Mouse (Mus musculus) retina, adult 2 months (tissue): ENCODE results near the gene Add1.
A peak's percentile ranks its signal among the peaks of the same experiment; 100 is the strongest.

Experiments
- DNase-seq: peaks from one replicate; pipeline ENCODE4 v3.0.0-alpha.2; 2012; ENCODE audit warnings: low read depth, low spot score

The Add1 gene

GRCm38 (mm10) chr5:34573268-34574221 lies at the start of gene Add1:
TSS of gene Add1 (plus strand) at chr5:34573664.
- DNase-seq = peak; percentile 97

- DNase-seq = no peak
Observed at GRCm38 (mm10) chr5:34523958-34524485, 49.4 kb upstream of the Add1 start.

DNA sequence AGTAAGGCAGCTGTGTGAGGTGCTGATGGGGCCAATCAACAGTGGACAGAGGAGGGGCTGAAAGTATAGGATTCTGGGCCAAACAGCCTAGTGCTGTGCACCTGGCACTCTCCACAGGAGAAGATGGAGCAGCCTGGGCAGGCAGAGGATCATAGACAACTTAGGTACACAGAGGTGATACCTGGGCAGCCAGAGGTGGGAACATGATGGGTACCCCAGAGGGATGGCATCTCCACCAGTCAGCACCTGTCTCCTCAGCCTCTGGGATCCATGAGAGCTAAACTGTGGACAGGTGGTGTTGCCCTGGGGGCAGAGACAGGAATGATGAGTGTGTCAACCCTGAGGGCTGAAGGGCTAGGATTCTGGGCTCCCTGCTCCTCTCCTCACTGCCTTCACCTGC lies 49.0 kb upstream of the Add1 start:
- no peak for DNase-seq

DNA sequence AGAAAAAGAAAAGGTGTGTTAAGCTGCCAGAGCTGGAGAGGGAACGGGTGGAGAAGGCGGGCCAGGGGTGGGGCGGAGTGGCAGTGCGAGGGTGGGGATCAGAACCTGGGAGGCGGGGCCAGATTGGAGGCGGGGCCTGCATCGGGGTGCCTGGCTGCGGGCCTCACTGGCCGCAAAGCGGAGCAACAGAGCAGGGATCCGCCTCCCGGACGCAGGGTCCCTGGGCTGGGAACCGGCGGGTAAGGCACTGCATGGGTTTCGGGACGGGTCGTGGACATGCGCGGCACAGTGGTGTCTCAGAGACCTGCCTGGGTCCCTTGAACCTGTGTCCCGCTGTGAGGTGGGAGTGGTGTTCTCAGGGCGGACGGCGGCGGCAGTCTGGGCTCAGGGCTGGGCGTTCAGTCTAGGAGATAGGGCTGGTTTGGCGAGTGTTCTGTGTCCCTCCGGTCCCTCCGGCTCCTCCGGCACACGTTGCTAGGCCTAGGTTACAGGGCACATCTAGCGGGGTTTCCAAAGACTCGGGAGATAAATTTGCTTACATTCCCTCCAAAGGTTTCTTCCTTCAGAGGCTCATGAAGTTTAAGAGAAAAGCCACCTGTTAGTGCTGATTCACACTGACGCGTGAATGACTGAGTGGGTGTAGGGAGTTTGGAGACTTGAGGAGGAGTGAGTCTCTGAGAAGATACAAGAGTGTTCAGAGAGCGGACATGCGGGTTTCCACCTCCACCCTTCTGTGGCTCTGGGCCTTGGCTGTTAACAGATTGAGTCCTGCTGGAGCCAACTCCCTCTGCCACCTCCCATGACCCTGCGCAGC lies 47.6 kb upstream of the Add1 start, which contains the start of gene Sh3bp2:
Gene Sh3bp2 (plus strand): TSS at position 176 of the 814 bp plus-strand sequence.
- peak; percentile 57 for DNase-seq

DNA sequence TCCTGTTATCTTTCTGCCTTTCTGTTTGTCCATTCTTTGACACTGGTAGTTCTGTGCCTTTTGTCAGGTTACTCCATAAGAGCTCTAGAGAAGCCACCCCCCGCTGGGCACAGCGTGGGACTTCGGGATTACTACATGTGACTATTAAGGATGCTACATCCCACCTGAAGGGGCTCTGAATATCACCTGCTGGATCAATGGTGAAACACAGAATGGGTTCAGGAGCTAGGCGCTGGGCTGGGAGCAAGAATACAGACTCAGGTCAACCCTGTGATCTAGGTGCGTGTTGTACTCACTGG lies 47.0 kb upstream of the Add1 start:
- no peak for DNase-seq

GRCm38 (mm10) chr5:34527352-34527751 lies 46.1 kb upstream of the Add1 start:
- DNase-seq = no peak

GRCm38 (mm10) chr5:34528724-34529123 lies 44.7 kb upstream of the Add1 start:
- no peak for DNase-seq

DNA sequence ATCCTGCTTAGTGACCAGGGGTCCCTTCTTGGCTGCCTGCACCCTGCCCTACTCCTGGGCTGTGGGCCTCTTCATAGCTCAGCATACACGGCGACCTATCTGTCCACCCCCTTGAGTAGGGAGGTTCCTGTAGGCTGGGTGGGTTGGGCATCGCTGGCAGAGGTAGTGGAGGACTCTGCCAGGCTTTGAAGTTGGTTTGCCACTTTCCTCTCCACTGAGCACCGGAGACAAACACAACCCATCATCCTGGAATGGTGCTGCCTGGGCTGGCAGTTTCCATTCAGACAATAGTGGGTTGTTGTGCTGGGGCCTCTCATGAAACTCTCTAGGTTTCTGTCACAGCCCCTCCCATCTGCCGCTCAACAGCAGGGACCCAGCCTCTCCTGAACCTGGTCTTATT lies 43.3 kb upstream of the Add1 start:
- no peak for DNase-seq

DNA sequence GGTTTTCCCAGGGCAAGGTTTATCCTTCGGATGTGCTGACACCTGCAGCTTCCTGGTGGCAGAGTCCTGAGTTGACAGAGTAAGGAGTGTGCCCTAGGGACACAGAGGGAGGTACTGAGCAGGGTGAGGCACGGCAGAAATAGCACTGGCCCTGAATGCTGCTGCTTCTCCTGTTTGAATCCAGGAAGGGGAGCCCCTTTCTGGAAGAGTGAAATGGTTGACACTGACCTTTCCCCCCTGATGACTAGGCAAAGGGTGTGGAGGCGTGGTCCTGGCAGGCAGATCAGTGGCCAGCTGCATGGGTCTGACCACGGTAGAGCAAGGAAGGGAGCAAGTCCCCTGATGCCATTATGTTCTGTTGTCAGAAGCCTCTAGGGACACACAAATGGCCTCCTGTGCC lies 42.8 kb upstream of the Add1 start:
- DNase-seq = no peak

GRCm38 (mm10) chr5:34533066-34533465 lies 40.4 kb upstream of the Add1 start:
- no peak for DNase-seq

DNA sequence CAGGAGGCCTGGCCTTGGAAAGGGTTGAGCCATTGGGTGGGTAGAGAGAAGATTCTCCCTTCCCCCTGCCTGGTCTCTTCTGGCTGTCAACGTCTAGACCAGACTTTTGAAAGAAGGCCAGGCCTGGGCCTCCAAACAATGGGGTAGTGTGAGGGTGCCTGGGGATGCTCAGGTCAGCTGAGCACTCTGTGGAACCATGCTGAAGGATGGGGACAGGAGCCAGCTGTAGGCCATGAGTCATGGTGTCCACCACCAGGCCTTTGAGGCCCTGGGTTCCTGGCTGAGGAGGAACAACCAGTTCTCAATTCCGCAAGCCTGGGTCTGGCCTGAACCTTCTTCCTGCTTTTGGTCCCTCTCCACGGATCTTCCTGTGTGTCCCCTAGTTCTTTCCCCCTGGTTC lies 39.6 kb upstream of the Add1 start:
- no peak for DNase-seq

GRCm38 (mm10) chr5:34534776-34535581 lies 38.5 kb upstream of the Add1 start:
- DNase-seq = no peak

- DNase-seq = no peak
Observed at GRCm38 (mm10) chr5:34535831-34536230, 37.6 kb upstream of the Add1 start.

- DNase-seq = no peak
Observed at GRCm38 (mm10) chr5:34538079-34538478, 35.4 kb upstream of the Add1 start.

DNA sequence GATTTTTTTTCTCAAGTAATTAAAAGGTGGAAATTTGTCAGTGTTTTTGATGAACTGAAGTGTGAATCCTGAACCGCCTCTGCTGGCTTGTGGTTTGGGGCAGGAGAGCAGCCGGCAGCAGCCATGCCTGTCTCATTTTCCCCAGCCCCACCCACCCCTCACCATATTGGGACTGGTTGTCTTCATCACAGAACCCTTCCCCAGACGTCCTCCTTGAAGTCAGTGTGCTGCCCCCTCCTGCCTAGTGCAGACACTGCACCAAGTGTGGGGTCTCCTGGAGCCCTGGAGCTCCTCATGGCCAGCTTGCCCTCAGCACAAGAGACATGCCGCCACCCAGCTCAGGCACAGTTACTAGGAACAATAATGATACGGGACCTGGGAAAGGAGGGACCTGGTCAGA lies 34.9 kb upstream of the Add1 start:
- DNase-seq = no peak

DNA sequence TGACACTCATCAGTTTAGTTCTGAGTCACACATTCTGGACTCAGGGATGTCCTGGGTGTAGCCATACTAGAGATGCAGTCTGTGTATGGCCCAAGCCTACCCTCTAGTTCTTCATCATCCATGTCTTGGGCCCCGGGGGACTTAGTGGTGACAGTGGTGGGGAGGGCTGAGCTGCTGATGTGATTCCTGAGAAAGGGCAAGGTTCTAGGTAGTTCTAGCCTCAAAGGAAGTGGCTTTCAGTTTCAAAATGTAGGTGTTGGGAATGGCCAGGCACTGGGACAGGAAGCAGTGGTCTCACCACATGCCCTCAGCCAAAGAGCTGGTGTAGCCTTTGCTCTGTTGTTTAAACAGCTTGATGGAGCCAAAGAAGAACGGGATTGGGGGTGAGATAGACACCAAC lies 34.3 kb upstream of the Add1 start:
- no peak for DNase-seq

DNA sequence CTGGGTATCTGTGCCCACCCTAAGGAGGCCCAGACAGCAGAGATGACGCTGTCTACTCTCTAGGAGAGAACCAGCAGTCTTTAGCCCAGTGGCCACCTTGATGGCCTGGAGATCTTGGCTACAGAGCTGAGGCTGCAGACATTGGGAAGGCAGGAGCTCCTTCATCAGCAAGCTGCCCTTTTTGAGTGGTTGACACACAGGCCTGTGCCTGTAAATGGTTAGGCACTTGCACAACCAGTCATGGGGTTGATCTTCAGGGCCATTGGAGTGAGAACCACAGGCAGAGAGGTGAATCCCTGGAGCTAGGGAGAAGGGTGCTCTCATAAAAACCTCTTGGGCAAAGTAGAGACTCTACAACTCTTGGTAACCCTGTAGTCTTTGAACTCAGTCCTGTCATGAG lies 31.3 kb upstream of the Add1 start:
- no peak for DNase-seq

DNA sequence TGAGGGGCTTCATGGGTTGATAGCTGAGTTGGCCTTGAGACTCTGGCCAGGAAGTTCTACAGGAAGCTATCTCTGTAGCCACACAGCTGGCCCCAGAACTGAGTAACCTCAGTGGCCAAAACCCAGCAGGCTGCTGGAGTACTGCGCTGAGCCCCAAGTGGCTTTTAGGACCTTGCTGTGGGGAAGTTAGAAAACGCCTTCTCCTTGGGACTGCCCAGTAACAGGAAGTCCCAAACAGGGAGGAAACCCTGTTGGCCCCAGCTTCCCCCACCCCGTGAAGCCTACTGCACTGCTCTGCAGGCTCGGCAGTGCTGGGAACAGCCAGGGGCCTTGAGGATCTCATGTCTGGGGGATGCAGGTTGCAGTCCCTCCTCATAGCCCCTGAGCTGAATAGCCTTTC lies 30.4 kb upstream of the Add1 start:
- DNase-seq = no peak

DNA sequence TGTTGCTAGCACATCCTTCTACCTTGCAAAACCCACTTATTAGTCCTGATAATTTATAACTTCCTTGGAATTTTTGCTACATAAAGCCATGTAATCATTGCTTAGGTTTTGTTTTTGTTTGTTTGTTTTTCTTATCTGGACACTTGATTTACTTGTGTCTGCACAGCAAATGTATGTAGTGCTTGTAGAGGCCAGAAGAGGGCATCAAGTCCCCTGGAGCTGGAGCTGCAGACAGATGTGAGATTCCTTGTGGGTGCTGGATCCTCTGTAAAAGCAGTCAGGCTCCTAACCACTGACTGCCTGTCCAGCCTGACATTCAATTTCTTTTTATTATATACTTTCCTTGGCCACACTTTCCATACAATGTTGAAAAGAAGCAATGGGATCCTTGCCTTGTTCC lies 26.1 kb upstream of the Add1 start:
- DNase-seq = no peak

DNA sequence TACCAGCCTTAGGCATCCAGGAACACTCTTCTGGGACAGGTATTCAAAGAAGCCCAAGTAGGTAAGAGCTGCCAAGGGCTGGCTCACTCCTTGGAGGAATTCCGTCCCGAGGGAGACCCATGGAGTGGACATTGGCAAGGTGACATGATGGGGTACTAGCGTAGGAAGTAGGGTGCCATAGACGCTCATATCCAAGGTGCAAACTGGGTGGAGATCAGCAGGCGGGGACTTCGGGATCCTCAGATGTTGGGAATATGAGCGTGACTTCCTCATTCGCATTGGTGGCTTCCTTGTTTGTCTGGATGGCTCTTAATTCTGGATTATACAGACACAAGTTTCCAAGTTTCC lies 24.4 kb upstream of the Add1 start:
- DNase-seq = no peak

DNA sequence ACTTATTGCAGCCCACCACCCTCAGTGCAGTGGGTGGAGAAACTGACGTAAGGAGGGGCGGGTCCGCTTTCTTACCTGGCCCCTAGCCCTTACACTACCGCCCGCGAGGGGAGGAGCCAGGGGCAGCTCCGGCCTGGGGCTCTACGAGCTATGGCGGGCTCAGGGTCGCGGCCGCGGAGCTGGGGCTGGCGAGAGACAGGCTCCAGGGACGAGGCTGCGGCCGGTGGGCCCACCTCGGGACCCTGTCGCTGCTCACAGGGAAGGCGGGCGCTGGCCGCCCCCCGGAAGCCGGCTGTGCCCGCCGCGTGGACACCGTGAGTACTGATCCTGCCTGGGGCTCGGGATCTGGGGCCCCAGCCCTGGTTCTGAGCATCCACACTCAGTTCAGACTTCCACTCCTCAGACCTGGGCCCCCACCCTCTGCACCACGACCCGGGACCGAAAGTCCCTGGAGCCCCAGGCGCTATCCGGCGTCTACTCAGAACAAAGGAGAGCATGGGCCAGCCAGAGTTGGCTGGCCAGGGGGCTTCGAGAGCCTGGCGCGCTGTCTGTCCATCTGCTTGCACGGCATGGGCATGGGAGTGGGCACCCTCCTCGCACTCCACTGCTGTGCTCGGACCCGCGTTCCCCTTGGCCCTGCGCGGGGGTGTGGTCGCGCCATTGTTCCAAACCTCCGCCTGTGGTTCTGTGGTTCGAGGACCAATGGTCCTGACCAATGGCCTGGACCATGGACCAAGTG lies 23.8 kb upstream of the Add1 start:
- no peak for DNase-seq
